Mouse (Mus musculus) midbrain, embryonic 11.5 days (tissue): ENCODE measurements at regions not wholly inside any gene's neighbourhood (a gene's known extent, or its start where the extent isn't known, plus 50 kb on each side); places are given as distances from the start of the nearest gene placed in this dataset.

Experiments used
- ATAC-seq: fragments of 200-750 bp; cut with Nextera tagmentation; 2 replicates; pipeline ENCODE4 v1.8.0; 2017; ENCODE audit warnings: moderate TSS enrichment, moderate library complexity; ENCODE audit not compliant: low FRiP score
- DNase-seq: peaks from one replicate; pipeline ENCODE4 v3.0.0; 2015; ENCODE audit warnings: low spot score; ENCODE audit errors: missing footprints
- H3K27ac ChIP-seq: fragments of 300-500 bp; sonication (generic); 2 replicates; pipeline ENCODE4 v1.5.1; 2014; ENCODE audit warnings: low read depth, low read length
- H3K27me3 ChIP-seq: fragments of 300-500 bp; sonication (generic); 2 replicates; pipeline ENCODE4 v1.6.1; 2014; ENCODE audit warnings: mild to moderate bottlenecking, low read length, moderate library complexity, mixed read lengths; ENCODE audit not compliant: control insufficient read depth, insufficient read depth
- H3K36me3 ChIP-seq: fragments of 300-500 bp; sonication (generic); 2 replicates; pipeline ENCODE4 v1.6.1; 2014; ENCODE audit warnings: mild to moderate bottlenecking, low read length, moderate library complexity, mixed read lengths; ENCODE audit not compliant: control insufficient read depth, insufficient read depth
- H3K4me1 ChIP-seq: fragments of 300-500 bp; sonication (generic); 2 replicates; pipeline ENCODE4 v1.6.1; 2014; ENCODE audit warnings: low read length; ENCODE audit not compliant: control insufficient read depth, insufficient read depth
- H3K4me2 ChIP-seq: fragments of 300-500 bp; sonication (generic); 2 replicates; pipeline ENCODE4 v1.6.1; 2014; ENCODE audit warnings: mild to moderate bottlenecking, moderate library complexity
- H3K4me3 ChIP-seq: fragments of 300-500 bp; sonication (generic); 2 replicates; pipeline ENCODE4 v1.5.1; 2014; ENCODE audit warnings: low read depth, low read length
- H3K9ac ChIP-seq: fragments of 300-500 bp; sonication (generic); 2 replicates; pipeline ENCODE4 v1.6.1; 2014; ENCODE audit warnings: low read length
- H3K9me3 ChIP-seq: fragments of 300-500 bp; sonication (generic); 2 replicates; pipeline ENCODE4 v1.6.1; 2016; ENCODE audit warnings: low read length; ENCODE audit not compliant: control insufficient read depth
- WGBS: fragments of 180-500 bp; shearing (Covaris S2); extraction: QIAGEN DNeasy Blood & Tissue Kit; methylation state at CpG from one replicate; pipeline ENCODE4 v1.1.7; 2014; 5-methylcytosine and 5-hydroxymethylcytosine counted together

DNA sequence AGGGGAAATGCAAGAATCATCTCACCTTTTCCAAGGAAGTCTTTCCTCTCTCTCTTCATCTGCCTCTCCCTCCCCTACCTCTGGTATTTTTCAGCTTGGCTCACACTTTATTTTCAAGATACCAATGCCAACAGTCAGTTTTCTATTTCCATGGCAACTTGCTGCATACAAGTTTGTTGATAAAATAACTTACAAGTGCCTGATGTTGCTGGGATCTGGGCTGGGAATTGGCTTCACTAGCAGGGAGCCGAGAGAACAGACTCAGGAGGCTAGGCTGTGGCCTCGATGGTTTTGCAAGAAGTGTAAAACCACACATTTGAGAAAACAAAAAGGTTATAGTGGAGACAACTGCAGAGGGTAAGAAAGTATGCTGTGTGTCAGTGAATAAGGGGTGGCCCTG is 94.6 kb upstream of the Kcnd3 start:
- WGBS = 82% methylated on average over 2 of the region's 2 CpGs
- no peak for ATAC-seq

DNA sequence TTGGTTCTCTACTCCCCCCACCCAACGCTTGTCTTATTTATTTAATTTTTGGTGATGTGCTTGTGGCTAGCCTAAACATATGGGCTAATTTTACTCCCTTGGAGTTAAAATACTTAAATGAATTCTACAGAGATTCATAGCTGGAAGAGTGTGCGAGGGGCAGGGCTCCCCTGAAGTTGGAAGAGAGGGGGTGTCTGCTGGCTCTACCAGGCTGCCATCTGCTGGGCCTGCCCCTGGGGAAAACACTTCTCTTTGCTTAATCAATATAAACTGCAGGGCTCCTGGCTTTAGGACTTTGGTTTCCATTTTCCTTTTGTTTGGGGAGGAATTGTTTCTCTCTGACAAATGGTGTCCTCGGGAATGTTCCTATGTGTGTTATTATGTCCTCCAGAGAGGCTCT is 92.5 kb upstream of the Kcnd3 start:
- H3K9me3 ChIP-seq = no peaks in the 10 kb centered on the region
- H3K27ac ChIP-seq = no peak overlapping the region
- H3K9ac ChIP-seq = no peak overlapping the region
- DNase-seq (no peak), ATAC-seq (no peak)
- 0 out of 2 replicates have a peak, but pooled peaks cover 2% of the 10 kb centered on the region for H3K4me1 ChIP-seq
- no peak overlapping the region for H3K4me3 ChIP-seq
- 57% methylated on average over 3 of the region's 3 CpGs for WGBS
- no peaks in the 10 kb centered on the region for H3K27me3 ChIP-seq
- H3K36me3 ChIP-seq = no peaks in the 10 kb centered on the region
- no peak overlapping the region for H3K4me2 ChIP-seq

More for the DNA sequence above, 94.6 kb upstream of the Kcnd3 start:
- Histone ChIP-seq H3K4me3 (no peak overlapping the region), H3K36me3 (no peaks in the 10 kb centered on the region), H3K27me3 (no peaks in the 10 kb centered on the region), H3K4me1 (0 out of 2 replicates have a peak, but pooled peaks cover 2% of the 10 kb centered on the region), H3K9me3 (no peaks in the 10 kb centered on the region), H3K27ac (no peak overlapping the region), H3K9ac (no peak overlapping the region), H3K4me2 (no peak overlapping the region)
- no peak for DNase-seq

DNA sequence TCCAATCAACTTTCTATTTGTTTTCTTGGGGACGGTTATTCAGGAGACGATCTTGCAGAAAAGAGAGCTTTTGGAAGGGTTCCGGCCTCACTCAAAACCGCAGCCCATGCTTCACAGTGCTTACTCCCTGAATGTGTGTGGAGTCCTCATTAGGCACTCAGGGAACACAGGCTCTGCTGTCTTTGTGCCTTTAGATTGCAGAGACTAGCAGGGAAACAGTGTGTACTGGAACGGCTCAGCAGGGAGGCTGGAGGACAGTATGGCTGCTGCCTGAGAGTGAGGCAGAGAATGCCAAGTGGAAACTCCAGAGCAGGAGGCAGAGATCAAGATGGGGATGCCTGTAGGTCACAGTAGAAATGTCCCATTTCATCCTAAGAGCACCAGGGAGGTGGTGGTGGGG is 87.4 kb upstream of the Kcnd3 start:
- no peaks in the 10 kb centered on the region for H3K27me3 ChIP-seq
- H3K4me1 ChIP-seq = 0 out of 2 replicates have a peak, but pooled peaks cover under 1% of the 10 kb centered on the region
- WGBS = 80% methylated on average over 5 of the region's 5 CpGs
- no peak overlapping the region for H3K4me2 ChIP-seq
- H3K27ac ChIP-seq = no peak overlapping the region
- H3K9me3 ChIP-seq = no peaks in the 10 kb centered on the region
- no peak for DNase-seq
- H3K4me3 ChIP-seq = no peak overlapping the region
- H3K9ac ChIP-seq = no peak overlapping the region
- ATAC-seq = no peak
- H3K36me3 ChIP-seq = no peaks in the 10 kb centered on the region

DNA sequence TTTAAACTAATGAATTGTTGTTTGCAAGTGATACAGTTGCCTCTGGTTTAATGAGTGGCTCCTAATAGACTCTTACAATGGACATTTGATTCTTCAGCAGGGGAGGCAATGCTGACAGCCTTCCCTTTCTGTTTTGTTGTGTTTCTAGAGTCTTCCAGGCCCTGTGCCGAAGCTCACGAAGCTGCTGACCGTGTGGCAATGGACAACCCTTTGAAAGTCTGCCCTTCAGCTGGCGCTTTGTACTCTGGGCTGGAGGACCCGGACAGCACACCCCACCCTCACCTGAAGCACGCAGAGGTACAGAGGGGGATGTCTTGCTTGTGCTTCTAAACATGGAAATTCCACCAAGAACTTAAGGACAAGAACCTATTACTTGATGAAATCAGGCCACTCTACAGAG is 85.3 kb upstream of the Kcnd3 start:
- no peaks in the 10 kb centered on the region for H3K36me3 ChIP-seq
- H3K27me3 ChIP-seq = no peaks in the 10 kb centered on the region
- H3K4me3 ChIP-seq = no peak overlapping the region
- no peaks in the 10 kb centered on the region for H3K4me1 ChIP-seq
- no peak overlapping the region for H3K4me2 ChIP-seq
- ATAC-seq (no peak), DNase-seq (no peak)
- no peak overlapping the region for H3K27ac ChIP-seq
- WGBS = 89% methylated on average over 6 of the region's 6 CpGs
- H3K9me3 ChIP-seq = no peaks in the 10 kb centered on the region
- H3K9ac ChIP-seq = no peak overlapping the region

DNA sequence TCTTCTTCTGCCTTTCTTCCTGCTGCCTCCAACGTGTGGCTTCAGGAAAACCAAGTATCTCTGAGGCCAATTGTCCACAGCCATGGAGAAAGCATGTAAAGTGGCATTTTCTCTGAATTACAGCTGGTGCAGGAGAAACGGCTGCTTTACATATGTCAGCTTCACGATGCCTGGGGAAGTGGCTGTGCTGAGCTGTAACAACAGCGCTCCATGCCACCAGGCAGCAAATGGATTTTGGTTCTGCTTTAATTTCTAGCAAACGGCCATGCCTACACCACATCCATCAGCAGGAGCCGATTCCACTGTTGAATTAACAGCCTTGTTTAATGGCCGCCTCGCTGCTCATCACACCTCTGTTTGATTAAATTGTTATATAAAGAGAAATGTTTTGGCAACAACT is 84.2 kb upstream of the Kcnd3 start:
- Histone ChIP-seq H3K27ac (no peak overlapping the region), H3K9ac (no peak overlapping the region), H3K4me3 (no peak overlapping the region), H3K36me3 (no peaks in the 10 kb centered on the region), H3K27me3 (no peaks in the 10 kb centered on the region), H3K4me1 (peaks cover 3% of the 10 kb centered on the region; the same call in 1 of the 2 replicates), H3K9me3 (no peaks in the 10 kb centered on the region), H3K4me2 (no peak overlapping the region)
- DNase-seq (no peak), ATAC-seq (no peak)
- WGBS = 84% methylated on average over 8 of the region's 8 CpGs

DNA sequence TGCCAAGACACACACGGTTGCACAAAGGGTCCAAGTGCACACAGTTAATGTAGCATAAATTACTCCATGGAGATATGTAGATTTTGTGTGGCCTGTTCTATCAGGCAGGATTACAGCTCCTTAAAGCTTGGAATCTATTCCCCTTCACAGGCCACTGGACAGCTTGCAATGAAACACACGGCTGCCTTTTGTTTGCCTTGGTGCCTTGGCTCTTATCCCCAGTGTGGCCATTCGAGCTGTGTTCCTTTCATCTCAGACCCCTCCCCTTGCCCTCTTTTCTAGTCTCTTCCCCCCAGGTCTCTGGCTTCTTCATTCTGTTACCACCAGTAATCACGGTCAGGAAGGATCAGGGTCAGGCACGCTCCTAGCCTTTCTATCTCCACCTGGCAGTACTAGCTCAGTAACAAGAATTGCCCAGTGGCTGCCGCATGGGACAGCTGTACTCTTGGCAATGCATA is 79.7 kb upstream of the Kcnd3 start:
- DNase-seq = peak; percentile 86

DNA sequence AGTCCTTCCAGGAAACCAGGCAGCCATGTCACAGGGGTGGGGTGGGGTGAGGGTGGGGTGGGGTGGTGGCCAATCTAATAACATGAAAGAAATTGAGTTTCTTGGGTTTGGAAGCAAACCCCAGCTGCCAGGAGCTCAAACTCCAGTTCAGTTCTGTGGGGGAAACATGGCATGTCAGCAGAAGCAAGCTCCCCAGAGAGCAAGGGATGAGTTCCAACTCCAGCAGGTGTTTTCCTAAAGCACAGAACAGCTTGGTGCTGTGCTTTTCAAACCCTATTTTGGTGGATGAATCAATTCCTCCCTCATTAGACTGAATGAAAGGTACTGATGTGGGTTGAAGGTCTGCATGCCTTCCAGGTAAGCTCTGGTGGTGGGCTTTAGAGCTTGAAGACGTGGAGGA is 77.8 kb upstream of the Kcnd3 start:
- WGBS = 79% methylated on average over 1 of the region's 1 CpGs
- H3K4me3 ChIP-seq = no peak overlapping the region
- H3K4me1 ChIP-seq = peaks cover 3% of the 10 kb centered on the region; the same call in 1 of the 2 replicates
- no peak for DNase-seq
- H3K27ac ChIP-seq = no peak overlapping the region
- no peak overlapping the region for H3K9ac ChIP-seq
- no peak for ATAC-seq
- no peaks in the 10 kb centered on the region for H3K27me3 ChIP-seq
- no peak overlapping the region for H3K4me2 ChIP-seq
- H3K36me3 ChIP-seq = no peaks in the 10 kb centered on the region
- H3K9me3 ChIP-seq = no peaks in the 10 kb centered on the region

More for the DNA sequence above, 79.7 kb upstream of the Kcnd3 start:
- Histone ChIP-seq H3K4me2 (no peak overlapping the region), H3K9ac (no peak overlapping the region), H3K27me3 (no peaks in the 10 kb centered on the region), H3K9me3 (no peaks in the 10 kb centered on the region), H3K4me1 (peaks cover 3% of the 10 kb centered on the region; the same call in 1 of the 2 replicates), H3K4me3 (no peak overlapping the region), H3K27ac (no peak overlapping the region), H3K36me3 (no peaks in the 10 kb centered on the region)
- ATAC-seq = peak; percentile 67
- WGBS = 16% methylated on average over 6 of the region's 6 CpGs

DNA sequence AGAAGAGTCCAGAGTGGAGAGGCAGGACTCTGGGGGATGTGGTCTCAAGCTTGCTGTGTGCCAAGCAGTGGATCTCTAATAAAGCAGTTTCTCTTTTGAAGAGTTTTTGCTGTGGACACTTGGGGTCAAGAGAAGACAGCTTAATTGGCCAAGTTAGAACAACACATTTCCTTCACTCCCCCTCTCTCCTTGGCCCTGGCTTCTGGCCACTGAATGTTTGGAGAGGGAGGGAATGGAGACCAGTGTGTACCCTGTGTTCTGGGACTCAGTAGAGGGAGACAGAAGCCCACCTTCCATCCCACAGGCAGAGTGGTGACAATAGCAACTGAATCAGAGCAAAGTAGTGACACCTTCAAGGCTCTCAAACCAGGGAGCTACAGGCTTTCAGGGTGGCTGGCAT is 77.3 kb upstream of the Kcnd3 start:
- no peak overlapping the region for H3K4me2 ChIP-seq
- no peak overlapping the region for H3K27ac ChIP-seq
- DNase-seq = no peak
- H3K4me1 ChIP-seq = peaks cover 3% of the 10 kb centered on the region; the same call in 1 of the 2 replicates
- no peak overlapping the region for H3K9ac ChIP-seq
- H3K36me3 ChIP-seq = no peaks in the 10 kb centered on the region
- no peak overlapping the region for H3K4me3 ChIP-seq
- no peaks in the 10 kb centered on the region for H3K9me3 ChIP-seq
- ATAC-seq = no peak
- no peaks in the 10 kb centered on the region for H3K27me3 ChIP-seq

DNA sequence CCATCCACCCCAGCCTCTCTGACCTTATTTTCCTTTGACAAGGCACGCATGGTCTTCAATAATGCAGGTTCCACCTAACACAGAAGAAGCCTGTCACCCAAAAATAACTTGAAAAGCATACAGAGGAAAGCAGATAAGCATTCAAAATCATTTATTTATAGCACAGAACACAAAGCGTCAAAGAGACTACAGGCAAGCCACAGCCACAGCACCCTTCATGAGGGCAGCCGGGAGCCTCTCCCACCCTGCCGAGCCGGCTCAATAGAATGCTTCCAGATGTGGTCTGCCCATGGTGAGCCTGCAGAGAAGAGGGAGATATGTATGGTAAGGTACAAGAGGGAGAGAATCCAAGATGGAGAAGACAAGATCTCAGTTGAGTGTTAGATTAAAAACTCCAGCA is 76.7 kb upstream of the Kcnd3 start:
- no peaks in the 10 kb centered on the region for H3K27me3 ChIP-seq
- no peaks in the 10 kb centered on the region for H3K9me3 ChIP-seq
- H3K36me3 ChIP-seq = no peaks in the 10 kb centered on the region
- H3K27ac ChIP-seq = no peak overlapping the region
- peaks cover 3% of the 10 kb centered on the region; the same call in 1 of the 2 replicates for H3K4me1 ChIP-seq
- H3K4me2 ChIP-seq = no peak overlapping the region
- ATAC-seq (no peak), DNase-seq (no peak)
- no peak overlapping the region for H3K9ac ChIP-seq
- 76% methylated on average over 5 of the region's 5 CpGs for WGBS
- no peak overlapping the region for H3K4me3 ChIP-seq
